Mouse (Mus musculus) liver, embryonic 12.5 days (tissue): ENCODE measurements at regions not wholly inside any gene's neighbourhood (a gene's known extent, or its start where the extent isn't known, plus 50 kb on each side); places are given as distances from the start of the nearest gene placed in this dataset.
"Not testable (repeated sequence)": the region's sequence is repeated elsewhere in the genome, so short reads cannot be mapped to it uniquely, and the experiment has no call there.

Source experiments
- ATAC-seq: fragments of 200-750 bp; cut with Nextera tagmentation; 2 replicates; pipeline ENCODE4 v1.8.0; 2017; ENCODE audit warnings: moderate number of reproducible peaks, mild to moderate bottlenecking, moderate library complexity
- H3K27ac ChIP-seq: fragments of 300-500 bp; sonication (generic); 2 replicates; pipeline ENCODE4 v1.5.1; 2016; ENCODE audit warnings: mild to moderate bottlenecking
- H3K27me3 ChIP-seq: fragments of 300-500 bp; sonication (generic); replicated peaks from 2 replicates; pipeline ENCODE4 v1.6.1; 2016; ENCODE audit warnings: mild to moderate bottlenecking, moderate library complexity
- H3K36me3 ChIP-seq: fragments of 300-500 bp; sonication (generic); 2 replicates; pipeline ENCODE4 v1.6.1; 2016; ENCODE audit warnings: mild to moderate bottlenecking, moderate library complexity
- H3K4me1 ChIP-seq: fragments of 300-500 bp; sonication (generic); 2 replicates; pipeline ENCODE4 v1.6.1; 2016
- H3K4me2 ChIP-seq: fragments of 300-500 bp; sonication (generic); 2 replicates; pipeline ENCODE4 v1.6.1; 2016; ENCODE audit warnings: mild to moderate bottlenecking, moderate library complexity
- H3K4me3 ChIP-seq: fragments of 300-500 bp; sonication (generic); 2 replicates; pipeline ENCODE4 v1.5.1; 2016; ENCODE audit warnings: mild to moderate bottlenecking, moderate library complexity
- H3K9ac ChIP-seq: fragments of 300-500 bp; sonication (generic); 2 replicates; pipeline ENCODE4 v1.6.1; 2016; ENCODE audit warnings: mild to moderate bottlenecking, moderate library complexity
- H3K9me3 ChIP-seq: fragments of 300-500 bp; sonication (generic); replicated peaks from 2 replicates; pipeline ENCODE4 v1.6.1; 2016; ENCODE audit warnings: mild to moderate bottlenecking, moderate library complexity
- WGBS: fragments of 180-500 bp; shearing (Covaris S2); methylation state at CpG from one replicate; pipeline ENCODE4 v1.1.7; 2016; ENCODE audit not compliant: insufficient replicate concordance; 5-methylcytosine and 5-hydroxymethylcytosine counted together

DNA sequence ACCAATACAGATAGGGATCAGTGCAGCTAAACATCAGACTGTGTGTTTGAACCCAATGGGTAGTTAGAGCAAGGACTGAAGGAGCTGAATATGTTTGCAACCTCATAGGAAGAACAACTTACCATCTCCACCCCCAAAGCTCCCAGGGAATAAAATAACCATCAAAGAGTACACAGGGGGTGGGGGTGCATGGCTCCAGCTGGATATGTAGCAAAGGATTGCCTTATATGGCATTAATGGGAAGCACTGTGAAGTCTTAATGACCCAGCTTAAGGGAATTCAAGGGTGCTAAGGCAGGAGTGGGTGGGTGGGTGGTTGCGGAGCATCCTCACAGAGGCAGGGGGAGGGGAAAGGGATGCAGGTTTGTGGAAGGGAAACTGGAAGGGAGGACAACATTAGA is 404.0 kb upstream of the Gm12887 start:
- Histone ChIP-seq H3K4me1 (no peaks in the 10 kb centered on the region), H3K9ac (no peak overlapping the region), H3K9me3 (peaks cover 76% of the 10 kb centered on the region), H3K27ac (no peak overlapping the region), H3K4me3 (no peak overlapping the region), H3K27me3 (no peaks in the 10 kb centered on the region), H3K4me2 (no peak overlapping the region), H3K36me3 (no peaks in the 10 kb centered on the region)
- 66% methylated on average over 1 of the region's 1 CpGs for WGBS
- ATAC-seq: no peak

- Histone ChIP-seq H3K4me2 (no peak overlapping the region), H3K27ac (no peak overlapping the region), H3K27me3 (no peaks in the 10 kb centered on the region), H3K4me3 (no peak overlapping the region), H3K36me3 (no peaks in the 10 kb centered on the region), H3K4me1 (no peaks in the 10 kb centered on the region), H3K9ac (no peak overlapping the region), H3K9me3 (peaks cover 84% of the 10 kb centered on the region)
- peak; percentile 46 for ATAC-seq
- WGBS: 80% methylated on average over 15 of the region's 15 CpGs
These were observed 401.0 kb upstream of the Gm12887 start for GRCm38 (mm10) chr4:122022854-122023253.

GRCm38 (mm10) chr4:122008938-122009459 is 387.1 kb upstream of the Gm12887 start:
- peaks cover 57% of the 10 kb centered on the region for H3K9me3 ChIP-seq

GRCm38 (mm10) chr4:122008168-122008839 is 386.4 kb upstream of the Gm12887 start:
- WGBS: 84% methylated on average over 39 of the region's 39 CpGs
- no peak overlapping the region for H3K4me3 ChIP-seq
- H3K4me1 ChIP-seq: no peaks in the 10 kb centered on the region
- no peak overlapping the region for H3K4me2 ChIP-seq
- ATAC-seq: peak; percentile 42; the same call in 1 of the 2 replicates
- no peaks in the 10 kb centered on the region for H3K36me3 ChIP-seq
- no peak overlapping the region for H3K27ac ChIP-seq
- H3K9ac ChIP-seq: no peak overlapping the region
- H3K27me3 ChIP-seq: no peaks in the 10 kb centered on the region
- peaks cover 59% of the 10 kb centered on the region for H3K9me3 ChIP-seq

More at GRCm38 (mm10) chr4:122008938-122009459, 387.1 kb upstream of the Gm12887 start:
- H3K9ac ChIP-seq, H3K4me1 ChIP-seq, H3K4me3 ChIP-seq, H3K27ac ChIP-seq, H3K36me3 ChIP-seq, H3K27me3 ChIP-seq, H3K4me2 ChIP-seq: not testable (repeated sequence)
- ATAC-seq: peak; percentile 40; the same call in 1 of the 2 replicates
- WGBS: 85% methylated on average over 26 of the region's 26 CpGs

DNA sequence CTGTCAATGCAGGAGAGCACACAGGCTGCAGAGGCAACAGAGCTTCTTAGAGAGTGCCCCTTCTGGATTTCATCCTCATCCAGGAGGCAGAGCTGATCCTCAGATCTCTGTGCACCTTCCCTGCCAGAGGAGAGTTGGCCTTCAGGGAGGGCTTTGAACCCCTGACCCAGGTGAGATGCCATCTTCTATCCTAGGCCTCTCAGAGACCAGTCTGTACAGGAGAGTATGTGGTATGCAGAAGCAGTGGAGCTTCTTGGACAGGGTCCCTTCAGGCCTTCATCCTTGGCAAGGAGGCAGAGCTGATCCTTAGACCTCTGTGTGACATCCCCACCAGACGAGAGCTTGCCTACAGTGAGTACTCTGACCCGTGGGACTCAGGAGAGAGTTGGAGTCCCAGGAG is 364.8 kb upstream of the Gm12887 start:
- Histone ChIP-seq H3K36me3 (no peaks in the 10 kb centered on the region), H3K4me3 (no peak overlapping the region), H3K9me3 (peaks cover 47% of the 10 kb centered on the region), H3K27ac (no peak overlapping the region), H3K4me1 (no peaks in the 10 kb centered on the region), H3K27me3 (no peaks in the 10 kb centered on the region), H3K4me2 (no peak overlapping the region), H3K9ac (no peak overlapping the region)
- no peak for ATAC-seq
- WGBS: 44% methylated on average over 2 of the region's 2 CpGs

- Histone ChIP-seq H3K4me1 (no peaks in the 10 kb centered on the region), H3K27me3 (no peaks in the 10 kb centered on the region), H3K27ac (no peak overlapping the region), H3K9ac (no peak overlapping the region), H3K4me2 (no peak overlapping the region), H3K9me3 (peaks cover 47% of the 10 kb centered on the region), H3K4me3 (no peak overlapping the region), H3K36me3 (no peaks in the 10 kb centered on the region)
- ATAC-seq: no peak
- WGBS: 42% methylated on average over 1 of the region's 1 CpGs
These were observed 363.5 kb upstream of the Gm12887 start for GRCm38 (mm10) chr4:121985371-121985770.

- no peaks in the 10 kb centered on the region for H3K4me1 ChIP-seq
- no peak overlapping the region for H3K4me2 ChIP-seq
- no peaks in the 10 kb centered on the region for H3K27me3 ChIP-seq
- no peak overlapping the region for H3K9ac ChIP-seq
- 64% methylated on average over 3 of the region's 3 CpGs for WGBS
- H3K9me3 ChIP-seq: 0 out of 2 replicates have a peak, but pooled peaks cover 9% of the 10 kb centered on the region
- no peak overlapping the region for H3K27ac ChIP-seq
- H3K36me3 ChIP-seq: no peaks in the 10 kb centered on the region
- no peak overlapping the region for H3K4me3 ChIP-seq
- ATAC-seq: no peak
These were observed 353.9 kb upstream of the Gm12887 start for GRCm38 (mm10) chr4:121975831-121976230.
